Mouse (Mus musculus) retina, postnatal 1 day (tissue): Measurements from ENCODE around the gene Tmprss7.

ENCODE experiments used
- DNase-seq: peaks from one replicate; pipeline ENCODE4 v3.0.0-alpha.2; 2012

Tmprss7 gene

GRCm38 (mm10) chr16:45693558-45693957 lies at the start of gene Tmprss7:
Tmprss7 (minus strand) TSS chr16:45693658.
- no peak for DNase-seq

- DNase-seq: peak; percentile 97
Measured at GRCm38 (mm10) chr16:45742615-45743476, 49.4 kb upstream of the Tmprss7 start, which contains the start of gene Abhd10. Abhd10 (minus strand) TSS chr16:45742955.

- no peak for DNase-seq
Measured at GRCm38 (mm10) chr16:45737880-45738279, 44.4 kb upstream of the Tmprss7 start.

GRCm38 (mm10) chr16:45736724-45737123 lies 43.3 kb upstream of the Tmprss7 start:
- DNase-seq: no peak

GRCm38 (mm10) chr16:45729163-45729562 lies 35.7 kb upstream of the Tmprss7 start:
- DNase-seq: no peak

GRCm38 (mm10) chr16:45724742-45725102 lies 31.3 kb upstream of the Tmprss7 start:
- DNase-seq: peak; percentile 90

GRCm38 (mm10) chr16:45724061-45724741 lies 30.7 kb upstream of the Tmprss7 start, which contains the start of gene Tagln3:
Tagln3 (minus strand) TSS chr16:45724608.
- peak; percentile 90 for DNase-seq

GRCm38 (mm10) chr16:45723172-45723901 lies 29.9 kb upstream of the Tmprss7 start:
- DNase-seq: peak; percentile 61

GRCm38 (mm10) chr16:45722460-45722951 lies 29.0 kb upstream of the Tmprss7 start:
- DNase-seq: peak; percentile 52

- no peak for DNase-seq
Measured at GRCm38 (mm10) chr16:45720022-45720630, 26.7 kb upstream of the Tmprss7 start.

- no peak for DNase-seq
Measured at GRCm38 (mm10) chr16:45718296-45718695, 24.8 kb upstream of the Tmprss7 start.

- no peak for DNase-seq
Measured at GRCm38 (mm10) chr16:45714489-45715150, 21.2 kb upstream of the Tmprss7 start.

- no peak for DNase-seq
Measured at GRCm38 (mm10) chr16:45713878-45714277, 20.4 kb upstream of the Tmprss7 start.

GRCm38 (mm10) chr16:45713261-45713660 lies 19.8 kb upstream of the Tmprss7 start:
- DNase-seq: peak; percentile 60

GRCm38 (mm10) chr16:45711263-45711662 lies 17.8 kb upstream of the Tmprss7 start:
- DNase-seq: peak; percentile 36

- no peak for DNase-seq
Measured at GRCm38 (mm10) chr16:45699301-45699700, 5.8 kb upstream of the Tmprss7 start.

- DNase-seq: no peak
Measured at GRCm38 (mm10) chr16:45697996-45698395, 4.5 kb upstream of the Tmprss7 start.

GRCm38 (mm10) chr16:45695445-45696160 lies 2.1 kb upstream of the Tmprss7 start:
- peak; percentile 24 for DNase-seq

GRCm38 (mm10) chr16:45692851-45693250 lies 607 bp downstream of the Tmprss7 start:
- DNase-seq: peak; percentile 20

GRCm38 (mm10) chr16:45690178-45690577 lies 3.3 kb downstream of the Tmprss7 start:
- DNase-seq: peak; percentile 67

GRCm38 (mm10) chr16:45686833-45687232 lies 6.6 kb downstream of the Tmprss7 start:
- no peak for DNase-seq
